Mouse (Mus musculus): ENCODE measurements around the gene Olfr1507. TPM values are rescaled to one million over a fixed set of nuclear protein-coding genes. Genes with fewer than 3 reads are reported as not detected.

Olfr1507 gene
- polyA plus RNA-seq (2017; shearing (Covaris generic)): 1.1 TPM

DNA sequence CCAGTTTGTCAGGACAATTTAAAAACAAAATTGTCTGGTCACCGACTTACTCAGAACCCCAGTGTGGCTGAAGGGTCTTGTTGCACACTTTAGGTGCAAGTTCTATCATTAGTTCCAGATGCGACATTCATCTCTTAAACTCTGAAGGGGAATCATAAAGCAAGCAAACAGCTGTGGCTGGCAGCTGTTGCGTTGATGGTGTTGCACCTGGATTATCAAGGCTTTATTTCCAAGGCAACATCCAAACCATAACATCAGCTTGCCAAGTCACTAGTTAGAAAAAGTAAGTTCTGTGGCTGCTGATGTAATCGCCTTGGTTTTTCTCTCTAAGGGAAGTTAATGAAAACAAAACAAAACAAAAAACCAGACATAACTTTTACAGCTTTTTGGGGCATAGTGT lies at the start of gene Olfr1507:
TSS of gene Olfr1507 (minus strand) at position 234 of the 400 bp plus-strand sequence.

DNA sequence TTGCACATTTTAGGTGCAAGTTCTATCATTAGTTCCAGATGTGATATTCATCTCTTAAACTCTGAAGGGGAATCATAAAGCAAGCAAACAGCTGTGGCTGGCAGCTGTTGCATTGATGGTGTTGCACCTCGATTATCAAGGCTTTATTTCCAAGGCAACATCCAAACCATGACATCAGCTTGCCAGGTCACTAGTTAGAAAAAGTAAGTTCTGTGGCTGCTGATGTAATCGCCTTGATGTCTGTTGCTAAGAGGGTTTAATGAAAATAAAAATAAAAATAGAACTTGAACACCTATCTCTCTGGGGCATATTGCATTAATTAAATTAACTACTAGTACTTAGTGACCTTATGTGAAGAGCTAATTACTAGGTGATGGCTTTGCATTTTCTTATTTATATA lies 28.2 kb downstream of the Olfr1507 start, which contains the start of gene Olfr1508:
TSS of gene Olfr1508 (minus strand) at position 101 of the 400 bp plus-strand sequence.

DNA sequence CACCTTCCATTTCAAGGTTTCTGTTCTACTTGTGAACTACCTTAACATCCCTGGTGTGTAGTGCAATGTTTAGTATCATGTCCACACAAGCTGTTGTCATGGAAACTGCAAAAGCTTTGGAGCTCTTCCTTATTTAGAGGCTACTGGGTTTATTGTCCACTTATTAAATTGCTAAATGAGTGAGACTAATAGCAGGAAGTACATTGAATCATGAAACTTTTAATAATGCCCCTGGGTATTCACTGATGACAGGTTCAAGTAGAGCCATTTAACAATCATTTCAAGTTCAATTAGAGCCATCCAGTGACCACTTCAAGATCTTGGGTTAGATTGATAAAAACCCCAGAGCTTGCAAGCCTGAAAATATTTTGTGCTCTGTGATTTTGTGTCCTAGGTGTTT lies 52.9 kb downstream of the Olfr1507 start, which contains the start of gene Olfr1509:
TSS of gene Olfr1509 (plus strand) at position 301 of the 400 bp plus-strand sequence.

Other genes starting within 250 kb of the Olfr1507 start
- 25.6 TPM for gene Chd8, start 238.0 kb downstream of the Olfr1507 start, polyA plus RNA-seq (2017; shearing (Covaris generic))
- 142 TPM for gene Tox4, start 216.6 kb downstream of the Olfr1507 start, polyA plus RNA-seq (2017; shearing (Covaris generic))
- 21.3 TPM for gene Rab2b, start 216.2 kb downstream of the Olfr1507 start, polyA plus RNA-seq (2017; shearing (Covaris generic))
- gene Mettl3, start 190.6 kb downstream of the Olfr1507 start, polyA plus RNA-seq (2017; shearing (Covaris generic)): 32.8 TPM
- 0.13 TPM for gene Sall2, start 167.0 kb downstream of the Olfr1507 start, polyA plus RNA-seq (2017; shearing (Covaris generic))
- not detected for gene Olfr1513, start 139.3 kb downstream of the Olfr1507 start, polyA plus RNA-seq (2017; shearing (Covaris generic))
- 0.35 TPM for gene Olfr1512, start 116.6 kb downstream of the Olfr1507 start, polyA plus RNA-seq (2017; shearing (Covaris generic))
- 0.61 TPM for gene Olfr1511, start 98.4 kb downstream of the Olfr1507 start, polyA plus RNA-seq (2017; shearing (Covaris generic))
- gene Olfr1510, start 81.4 kb downstream of the Olfr1507 start, polyA plus RNA-seq (2017; shearing (Covaris generic)): not detected
- gene Olfr1509, start 52.8 kb downstream of the Olfr1507 start, polyA plus RNA-seq (2017; shearing (Covaris generic)): not detected
- not detected for gene Olfr1508, start 28.3 kb downstream of the Olfr1507 start, polyA plus RNA-seq (2017; shearing (Covaris generic))